Mouse (Mus musculus): ENCODE measurements at regions not wholly inside any gene's neighbourhood (a gene's known extent, or its start where the extent isn't known, plus 50 kb on each side); places are given as distances from the start of the nearest gene placed in this dataset.

GRCm38 (mm10) chr2:106318695-106319266, 315.4 kb upstream of the Dnajc24 start:
- DNase-seq (ENCODE audit: low spot score): no peak

- DNase-seq (ENCODE audit: low spot score): no peak
These were observed 343.4 kb upstream of the Dnajc24 start for GRCm38 (mm10) chr2:106346781-106347180.

DNA sequence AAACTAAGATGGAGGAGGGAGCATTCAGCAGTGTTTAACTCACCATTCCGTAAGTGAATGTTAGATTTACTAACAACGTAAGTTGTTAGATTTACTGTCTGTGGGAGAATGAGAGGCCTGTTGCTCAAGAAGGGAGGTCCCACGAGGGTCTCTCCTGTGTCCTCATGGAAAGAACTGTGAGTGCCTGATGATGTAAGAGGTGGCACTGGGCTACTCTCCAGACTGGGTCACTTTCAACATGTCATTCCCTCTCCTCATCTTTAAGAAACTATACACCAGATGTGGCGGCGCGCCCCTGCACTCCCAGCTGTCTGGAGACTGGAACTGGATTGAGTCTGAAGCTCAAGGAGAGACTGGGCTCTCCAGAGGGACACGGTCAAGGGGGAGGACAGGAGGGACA, 343.9 kb upstream of the Dnajc24 start:
- no peak for DNase-seq (ENCODE audit: low spot score)

- no peak for DNase-seq (ENCODE audit: low spot score)
These were observed 337.5 kb upstream of the Mpped2 start for GRCm38 (mm10) chr2:106355565-106355964.

DNA sequence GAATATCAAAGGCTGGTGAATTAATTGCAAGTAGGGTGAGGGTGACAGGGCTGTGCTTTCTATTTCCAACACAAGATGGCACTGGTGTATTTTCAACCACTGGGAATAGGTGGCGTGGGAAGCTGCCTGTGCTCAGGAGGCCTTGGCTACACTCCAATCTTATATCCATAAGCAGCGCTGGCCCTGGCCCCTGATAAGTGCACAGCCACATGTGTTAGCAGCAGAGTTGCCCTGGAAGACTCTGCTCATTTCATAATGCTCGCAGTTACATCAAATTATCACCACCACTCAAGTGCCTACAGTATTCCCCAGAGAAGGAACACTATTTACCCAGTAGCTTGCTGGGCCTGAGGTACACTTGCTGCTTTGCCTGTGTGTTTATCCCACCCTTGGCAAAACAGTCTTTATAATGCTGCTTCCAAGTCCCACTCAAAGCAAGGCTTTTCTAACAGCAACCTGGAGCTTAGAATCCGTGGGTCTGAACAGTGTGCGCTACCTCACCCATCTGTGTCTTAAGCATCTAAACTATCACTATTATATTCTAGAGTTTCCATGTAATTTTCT, 337.0 kb upstream of the Mpped2 start:
- peak; percentile 40 for DNase-seq (ENCODE audit: low spot score)

DNA sequence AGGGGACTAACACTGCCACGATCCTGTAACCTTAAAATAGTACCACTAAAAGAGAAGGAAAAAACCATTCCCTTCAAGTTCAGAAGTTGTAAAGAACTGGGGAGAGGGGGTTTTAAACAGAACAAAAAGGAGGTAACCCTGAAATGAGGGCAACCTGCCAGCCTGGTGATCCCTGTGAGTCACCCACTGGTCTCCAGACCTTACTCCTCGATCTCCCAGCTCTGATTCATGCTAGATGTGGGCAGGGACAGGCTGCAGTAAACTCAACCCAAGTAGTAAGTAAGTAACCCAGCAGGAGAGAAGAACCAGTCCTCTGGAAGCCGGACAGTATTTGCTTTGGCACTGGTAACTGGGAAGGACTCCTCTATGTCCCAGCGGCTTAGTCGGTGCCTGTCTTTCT, 324.4 kb upstream of the Mpped2 start:
- DNase-seq (ENCODE audit: low spot score): no peak

GRCm38 (mm10) chr2:106383415-106384285, 309.4 kb upstream of the Mpped2 start:
- DNase-seq (ENCODE audit: low spot score): no peak

- no peak for DNase-seq (ENCODE audit: low spot score)
These were observed 308.8 kb upstream of the Mpped2 start for GRCm38 (mm10) chr2:106384286-106384595.

DNA sequence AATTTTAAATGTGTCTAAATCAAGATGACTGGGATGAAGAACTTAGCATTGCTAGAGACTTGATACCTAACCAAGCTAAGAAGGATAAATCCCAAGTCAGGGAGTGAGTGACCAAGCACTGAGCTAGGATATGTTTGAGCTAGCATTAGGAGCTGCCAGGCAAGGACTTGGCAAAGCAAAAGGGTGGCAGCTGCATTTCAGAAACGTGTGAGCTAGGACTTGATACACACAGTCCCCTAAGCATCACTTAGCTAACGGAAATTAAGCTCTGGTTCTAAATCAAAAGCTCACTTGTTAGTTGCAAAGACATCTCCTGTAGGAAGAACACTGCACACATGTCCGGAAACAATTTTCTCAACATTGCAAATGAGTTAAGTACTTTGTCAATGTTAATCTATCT, 308.2 kb upstream of the Mpped2 start:
- no peak for DNase-seq (ENCODE audit: low spot score)

GRCm38 (mm10) chr2:106412158-106412557, 280.9 kb upstream of the Mpped2 start:
- no peak for DNase-seq (ENCODE audit: low spot score)

GRCm38 (mm10) chr2:106415474-106416019, 277.5 kb upstream of the Mpped2 start:
- no peak for DNase-seq (ENCODE audit: low spot score)

GRCm38 (mm10) chr2:106418181-106418580, 274.9 kb upstream of the Mpped2 start:
- no peak for DNase-seq (ENCODE audit: low spot score)

DNA sequence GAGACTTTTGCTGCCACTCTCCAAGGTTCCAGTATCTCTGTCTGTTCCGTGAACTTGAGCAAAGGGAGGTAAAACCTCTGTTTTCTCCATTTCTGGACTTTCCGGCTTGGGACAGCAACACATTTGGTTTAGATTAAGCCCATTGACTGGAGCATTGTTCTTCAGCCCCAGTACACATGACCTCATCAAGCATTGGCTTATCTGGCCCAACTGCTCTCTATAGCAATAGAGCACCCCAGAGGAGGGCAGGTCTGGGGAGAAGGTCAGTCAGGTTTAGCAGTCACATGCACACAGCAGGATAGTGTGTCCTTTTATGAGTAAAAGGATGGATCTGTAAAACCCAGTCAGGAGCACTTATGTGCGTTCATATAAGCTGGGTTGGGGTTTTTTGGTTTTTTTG, 268.1 kb upstream of the Mpped2 start:
- DNase-seq (ENCODE audit: low spot score): no peak

DNA sequence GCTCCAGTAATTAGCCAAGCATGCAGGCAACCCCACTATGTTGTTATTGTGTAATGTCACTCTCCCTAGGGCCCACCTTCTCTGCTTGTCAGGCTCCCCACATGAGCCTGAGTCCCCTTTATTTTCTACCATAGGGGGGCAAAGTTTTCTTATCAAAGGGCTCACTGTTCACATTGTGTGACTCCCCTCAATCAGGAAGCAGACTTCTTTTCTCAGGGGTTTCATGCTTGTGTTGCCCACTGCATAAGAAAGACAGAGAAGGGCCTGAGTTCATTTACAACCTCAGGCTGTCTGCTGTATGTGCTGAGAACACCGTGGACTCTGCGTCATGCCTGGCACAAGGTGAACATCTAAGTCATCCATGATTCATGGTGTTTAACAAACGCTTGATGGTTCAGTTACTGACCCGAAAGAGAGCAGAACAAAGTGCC, 267.6 kb upstream of the Mpped2 start:
- DNase-seq (ENCODE audit: low spot score): no peak

GRCm38 (mm10) chr2:106426010-106426409, 267.1 kb upstream of the Mpped2 start:
- no peak for DNase-seq (ENCODE audit: low spot score)

DNA sequence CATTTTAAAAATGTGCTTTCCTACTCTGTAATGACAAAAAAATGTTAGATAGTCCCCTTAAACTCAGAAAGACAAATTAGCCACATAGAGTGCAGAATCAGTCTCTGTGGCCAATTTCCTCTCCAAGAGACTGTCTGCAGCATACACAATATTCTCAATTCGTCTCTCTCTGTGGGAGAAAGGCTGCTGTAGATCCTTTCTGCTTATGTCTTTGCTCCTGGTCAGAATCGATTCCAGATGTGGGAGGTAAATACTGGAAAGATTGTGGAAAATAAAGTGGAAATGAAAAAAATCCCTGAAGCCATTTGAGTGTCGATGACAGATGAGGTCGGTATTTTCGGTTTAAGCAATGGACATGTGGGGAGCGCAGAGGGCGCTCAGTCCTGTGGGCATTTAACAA, 265.8 kb upstream of the Mpped2 start:
- no peak for DNase-seq (ENCODE audit: low spot score)

DNA sequence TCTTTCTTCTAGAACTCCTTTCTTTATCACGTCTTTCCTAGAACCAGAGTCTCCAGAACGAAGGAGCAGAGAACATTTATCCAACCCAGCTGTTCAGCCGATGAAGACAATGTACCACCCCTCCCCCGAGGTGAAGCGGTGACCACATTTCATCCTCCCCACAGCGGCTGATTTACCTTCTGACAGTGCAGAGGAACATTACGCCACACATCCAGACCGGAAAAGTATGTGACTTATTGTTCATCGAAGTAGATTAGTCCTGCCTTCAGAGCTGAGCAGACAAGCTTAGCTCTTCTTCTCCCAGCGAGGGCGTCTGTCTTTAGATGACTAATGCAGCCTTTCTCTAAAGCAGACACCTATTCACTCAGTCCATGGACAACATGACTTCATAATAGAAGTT, 264.2 kb upstream of the Mpped2 start:
- no peak for DNase-seq (ENCODE audit: low spot score)

- peak; percentile 70 for DNase-seq (ENCODE audit: low spot score)
These were observed 261.9 kb upstream of the Mpped2 start for GRCm38 (mm10) chr2:106431141-106431540.

- no peak for DNase-seq (ENCODE audit: low spot score)
These were observed 261.4 kb upstream of the Mpped2 start for GRCm38 (mm10) chr2:106431637-106432199.

DNA sequence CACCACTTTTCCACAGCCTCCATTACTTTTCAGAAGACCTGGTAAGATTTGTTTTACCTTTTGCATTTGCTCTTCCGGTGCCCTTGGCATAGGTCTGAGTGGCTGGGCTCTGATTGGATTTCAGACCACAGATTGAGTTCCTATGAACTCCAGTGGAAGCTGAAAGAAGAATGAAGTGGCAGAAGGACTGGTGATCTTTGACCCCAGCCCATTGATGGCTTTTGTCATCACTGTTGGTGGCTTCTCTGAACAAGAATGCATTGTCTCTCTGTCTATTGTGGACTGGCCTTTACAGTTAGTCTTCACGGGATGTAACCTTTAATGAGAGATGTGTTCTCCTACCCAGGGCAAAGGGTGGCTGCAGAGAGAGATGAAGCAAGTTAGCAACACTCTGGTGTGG, 256.9 kb upstream of the Mpped2 start:
- DNase-seq (ENCODE audit: low spot score): no peak

- DNase-seq (ENCODE audit: low spot score): peak; percentile 6
These were observed 238.6 kb upstream of the Mpped2 start for GRCm38 (mm10) chr2:106454310-106454974.

GRCm38 (mm10) chr2:106455039-106455438, 238.0 kb upstream of the Mpped2 start:
- no peak for DNase-seq (ENCODE audit: low spot score)

Measured in left cerebral cortex, adult 11 months (tissue).